Mouse (Mus musculus): ENCODE measurements at regions not wholly inside any gene's neighbourhood (a gene's known extent, or its start where the extent isn't known, plus 50 kb on each side); places are given as distances from the start of the nearest gene placed in this dataset.

- DNase-seq, result no peak
Observed at GRCm38 (mm10) chr3:38250552-38250951, 234.1 kb downstream of the Ankrd50 start.

GRCm38 (mm10) chr3:38248941-38249340 is 235.7 kb downstream of the Ankrd50 start:
- DNase-seq, result no peak

- DNase-seq, result no peak
Observed at GRCm38 (mm10) chr3:38246439-38246838, 238.2 kb downstream of the Ankrd50 start.

GRCm38 (mm10) chr3:38243209-38243608 is 241.4 kb downstream of the Ankrd50 start:
- DNase-seq, result no peak

GRCm38 (mm10) chr3:38237616-38238015 is 247.0 kb downstream of the Ankrd50 start:
- DNase-seq, result no peak

- no peak for DNase-seq
Observed at GRCm38 (mm10) chr3:38235736-38236083, 248.9 kb downstream of the Ankrd50 start.

GRCm38 (mm10) chr3:38235033-38235735 is 249.5 kb downstream of the Ankrd50 start:
- no peak for DNase-seq

- DNase-seq, result no peak
Observed at GRCm38 (mm10) chr3:38234534-38234933, 250.1 kb downstream of the Ankrd50 start.

GRCm38 (mm10) chr3:38234006-38234405 is 250.6 kb downstream of the Ankrd50 start:
- DNase-seq, result no peak

GRCm38 (mm10) chr3:38233091-38233490 is 251.6 kb downstream of the Ankrd50 start:
- no peak for DNase-seq

- no peak for DNase-seq
Observed at GRCm38 (mm10) chr3:38232111-38233076, 252.2 kb downstream of the Ankrd50 start.

GRCm38 (mm10) chr3:38231506-38231905 is 253.1 kb downstream of the Ankrd50 start:
- DNase-seq, result no peak

- DNase-seq, result no peak
Observed at GRCm38 (mm10) chr3:38230796-38231195, 253.8 kb downstream of the Ankrd50 start.

GRCm38 (mm10) chr3:38229686-38230085 is 255.0 kb downstream of the Ankrd50 start:
- no peak for DNase-seq

GRCm38 (mm10) chr3:38229051-38229450 is 255.6 kb downstream of the Ankrd50 start:
- DNase-seq, result no peak

GRCm38 (mm10) chr3:38227596-38227995 is 257.0 kb downstream of the Ankrd50 start:
- DNase-seq, result peak; percentile 45

- no peak for DNase-seq
Observed at GRCm38 (mm10) chr3:38227121-38227520, 257.5 kb downstream of the Ankrd50 start.

- no peak for DNase-seq
Observed at GRCm38 (mm10) chr3:38226147-38226546, 258.5 kb downstream of the Ankrd50 start.

GRCm38 (mm10) chr3:38221834-38222215 is 262.8 kb downstream of the Ankrd50 start:
- no peak for DNase-seq

GRCm38 (mm10) chr3:38220934-38221833 is 263.5 kb downstream of the Ankrd50 start:
- no peak for DNase-seq

GRCm38 (mm10) chr3:38209081-38209480 is 275.6 kb downstream of the Ankrd50 start:
- no peak for DNase-seq

- no peak for DNase-seq
Observed at GRCm38 (mm10) chr3:38207867-38208266, 276.8 kb downstream of the Ankrd50 start.
